Mouse (Mus musculus) lung, embryonic 14.5 days (tissue): Measurements from ENCODE around the gene Man2a1. TPM values are rescaled to one million over a fixed set of nuclear protein-coding genes. Genes with fewer than 3 reads are reported as not detected.
A peak's percentile ranks its signal among the peaks of the same experiment; 100 is the strongest.

Source experiments
- ATAC-seq: fragments of 200-750 bp; cut with Nextera tagmentation; 2 replicates; pipeline ENCODE4 v1.8.0; 2017; ENCODE audit warnings: mild to moderate bottlenecking, moderate TSS enrichment, moderate library complexity; ENCODE audit not compliant: insufficient read depth
- DNase-seq: peaks from one replicate; pipeline ENCODE4 v3.0.0-alpha.2; 2015
- H3K27ac ChIP-seq: fragments of 300-500 bp; sonication (generic); 2 replicates; pipeline ENCODE4 v1.5.1; 2014; ENCODE audit warnings: low read depth, mild to moderate bottlenecking, moderate library complexity
- H3K27me3 ChIP-seq: fragments of 300-500 bp; sonication (generic); 2 replicates; pipeline ENCODE4 v1.6.1; 2014; ENCODE audit warnings: low read length, control low read depth; ENCODE audit not compliant: insufficient read depth
- H3K36me3 ChIP-seq: fragments of 300-500 bp; sonication (generic); 2 replicates; pipeline ENCODE4 v1.6.1; 2014; ENCODE audit warnings: control low read depth; ENCODE audit not compliant: insufficient read depth
- H3K4me1 ChIP-seq: fragments of 300-500 bp; sonication (generic); 2 replicates; pipeline ENCODE4 v1.6.1; 2014; ENCODE audit warnings: antibody characterized with exemption, control low read depth; ENCODE audit not compliant: insufficient read depth
- H3K4me2 ChIP-seq: fragments of 300-500 bp; sonication (generic); 2 replicates; pipeline ENCODE4 v1.6.1; 2014; ENCODE audit warnings: mild to moderate bottlenecking
- H3K4me3 ChIP-seq: fragments of 300-500 bp; sonication (generic); 2 replicates; pipeline ENCODE4 v1.5.1; 2014; ENCODE audit warnings: low read depth, low read length
- H3K9ac ChIP-seq: fragments of 300-500 bp; sonication (generic); 2 replicates; pipeline ENCODE4 v1.6.1; 2014
- H3K9me3 ChIP-seq: fragments of 300-500 bp; sonication (generic); 2 replicates; pipeline ENCODE4 v1.6.1; 2016; ENCODE audit warnings: low read depth, low read length, control low read depth
- CTCF ChIP-seq: IDR thresholded peaks from 2 replicates; pipeline ENCODE4 v1.5.1; 2016; ENCODE audit warnings: antibody characterized with exemption, low read depth
- WGBS: fragments of 180-500 bp; shearing (Covaris S2); extraction: QIAGEN DNeasy Blood & Tissue Kit; methylation state at CpG from one replicate; pipeline ENCODE4 v1.1.7; 2014; 5-methylcytosine and 5-hydroxymethylcytosine counted together
- polyA plus RNA-seq: library from polyadenylated mRNA; unstranded; fragments of >200 nt; fragmentation: Nextera tagmentation; extraction: Ambion mirVana; gene quantifications from 2 replicates; pipeline ENCODE4 v1.2.1, GENCODE M21; 2014

Gene Man2a1
- polyA plus RNA-seq, 1 experiment from 2014 or later: 9.0 TPM

DNA sequence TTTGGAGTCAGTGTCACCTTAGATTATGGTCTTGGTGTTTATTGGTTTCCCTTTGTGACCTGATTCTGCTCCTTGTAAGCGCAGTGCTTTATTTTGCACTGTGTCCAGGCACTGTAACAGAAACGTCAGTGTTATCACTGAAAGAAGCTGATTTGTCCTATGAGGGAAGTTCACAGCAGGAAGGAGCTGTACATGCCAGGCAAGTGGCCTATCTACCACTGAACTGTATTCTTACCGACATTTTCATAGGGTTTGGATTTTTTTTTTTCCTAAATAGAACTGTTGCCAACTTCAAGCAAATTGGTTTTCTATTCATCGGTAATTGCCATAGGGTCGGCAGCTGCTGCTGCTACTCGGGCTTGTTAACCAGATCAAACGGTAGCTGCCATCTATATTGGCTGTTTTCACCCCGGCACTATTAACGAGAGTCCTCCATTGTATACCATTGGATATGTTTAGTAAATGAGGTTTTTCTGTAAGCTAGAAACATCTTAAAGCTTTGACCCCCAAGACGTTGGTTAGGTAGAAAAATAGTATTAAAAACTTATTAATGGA lies 96.8 kb downstream of the Man2a1 start:
- Histone ChIP-seq H3K4me2 (no peak overlapping the region), H3K4me3 (no peak overlapping the region), H3K9me3 (no peaks in the 10 kb centered on the region), H3K4me1 (no peaks in the 10 kb centered on the region), H3K36me3 (0 out of 2 replicates have a peak, but pooled peaks cover 5% of the 10 kb centered on the region), H3K9ac (no peak overlapping the region), H3K27ac (no peak overlapping the region), H3K27me3 (no peaks in the 10 kb centered on the region)
- 90% methylated on average over 10 of the region's 10 CpGs for WGBS
- DNase-seq: no peak
- ATAC-seq: no peak
- TF ChIP-seq CTCF: no peak

DNA sequence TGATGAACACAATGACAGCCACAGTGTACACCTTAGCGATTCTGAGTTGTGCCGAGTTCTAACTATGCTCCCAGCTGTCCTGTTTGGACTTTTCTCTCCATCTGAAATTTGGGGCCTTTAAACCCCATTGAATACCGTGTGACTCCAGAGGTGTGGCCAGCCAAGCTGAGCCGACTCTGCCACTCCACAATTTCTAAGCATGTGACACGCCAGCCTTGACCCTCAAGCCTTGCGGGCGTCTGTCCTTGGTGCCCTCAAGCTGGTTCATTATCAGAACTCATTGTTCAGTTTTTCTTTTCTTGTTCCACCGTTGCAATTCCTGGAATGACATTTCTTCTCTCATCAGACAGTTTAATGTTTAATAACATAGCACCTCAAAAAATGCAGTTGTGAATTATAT lies 98.0 kb downstream of the Man2a1 start:
- Histone ChIP-seq H3K4me3 (no peak overlapping the region), H3K9me3 (no peaks in the 10 kb centered on the region), H3K36me3 (0 out of 2 replicates have a peak, but pooled peaks cover 5% of the 10 kb centered on the region), H3K27me3 (no peaks in the 10 kb centered on the region), H3K27ac (no peak overlapping the region), H3K9ac (no peak overlapping the region), H3K4me1 (no peaks in the 10 kb centered on the region), H3K4me2 (no peak overlapping the region)
- no peak for DNase-seq
- ATAC-seq: no peak
- WGBS: 84% methylated on average over 8 of the region's 8 CpGs
- TF ChIP-seq CTCF: no peak

DNA sequence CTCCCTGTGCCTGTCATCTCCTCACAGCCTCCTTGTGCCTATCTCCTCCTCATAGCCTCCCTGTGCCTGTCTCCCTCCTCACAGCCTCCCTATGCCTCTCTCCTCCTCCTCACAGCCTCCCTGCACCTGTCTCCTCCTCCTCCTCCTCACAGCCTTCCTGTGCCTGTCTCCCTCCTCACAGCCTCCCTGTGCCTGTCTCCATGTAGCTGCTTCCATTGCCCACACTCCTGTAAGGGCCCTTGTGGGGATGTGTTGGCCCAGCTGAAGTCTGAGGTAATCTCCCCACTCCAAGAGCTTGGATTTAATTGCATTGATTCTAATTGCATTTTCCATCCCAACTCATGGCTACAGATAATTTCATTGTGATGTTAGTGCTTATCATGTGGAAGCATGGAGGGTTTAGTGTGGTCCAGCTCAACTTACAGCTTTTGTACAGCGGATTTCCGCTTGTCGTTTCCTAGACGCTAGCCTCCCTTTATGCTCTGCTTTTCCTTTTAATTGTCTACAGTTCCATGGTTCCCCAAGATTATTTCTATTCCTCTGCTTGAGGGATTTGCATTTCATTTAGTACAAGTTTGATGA lies 103.2 kb downstream of the Man2a1 start:
- no peak for DNase-seq
- no peak for TF ChIP-seq CTCF

DNA sequence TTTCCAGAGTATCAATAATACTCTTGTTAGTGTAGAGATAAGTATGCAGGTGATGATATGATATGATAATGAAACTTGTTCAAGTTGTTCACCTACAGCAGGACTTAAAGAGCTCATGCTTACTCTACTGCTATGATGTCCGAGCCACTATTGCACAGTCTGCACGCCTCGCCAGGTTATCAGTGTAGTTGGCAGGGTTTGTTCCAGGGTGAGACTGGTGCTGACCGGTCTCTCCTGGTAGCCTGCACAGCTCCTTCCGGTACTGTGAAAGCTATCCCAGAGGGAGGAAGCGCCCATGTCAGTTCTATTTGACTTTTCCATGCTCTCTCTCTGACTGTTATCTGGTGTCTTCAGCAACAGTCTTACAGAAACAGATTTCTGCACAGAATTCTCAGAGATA lies 107.0 kb downstream of the Man2a1 start:
- ATAC-seq: no peak
- Histone ChIP-seq H3K4me2 (no peak overlapping the region), H3K36me3 (peaks cover 4% of the 10 kb centered on the region; the same call in 1 of the 2 replicates), H3K27ac (no peak overlapping the region), H3K4me1 (no peaks in the 10 kb centered on the region), H3K27me3 (no peaks in the 10 kb centered on the region), H3K9ac (no peak overlapping the region), H3K9me3 (no peaks in the 10 kb centered on the region), H3K4me3 (no peak overlapping the region)
- 79% methylated on average over 6 of the region's 6 CpGs for WGBS
- no peak for TF ChIP-seq CTCF
- no peak for DNase-seq

More for the DNA sequence above, 103.2 kb downstream of the Man2a1 start:
- WGBS: 92% methylated on average over 4 of the region's 4 CpGs
- H3K27me3 ChIP-seq: no peaks in the 10 kb centered on the region
- no peaks in the 10 kb centered on the region for H3K4me1 ChIP-seq
- no peak overlapping the region for H3K9ac ChIP-seq
- no peak overlapping the region for H3K4me2 ChIP-seq
- H3K27ac ChIP-seq: no peak overlapping the region
- no peaks in the 10 kb centered on the region for H3K9me3 ChIP-seq
- no peak overlapping the region for H3K4me3 ChIP-seq
- H3K36me3 ChIP-seq: no peaks in the 10 kb centered on the region
- no peak for ATAC-seq

DNA sequence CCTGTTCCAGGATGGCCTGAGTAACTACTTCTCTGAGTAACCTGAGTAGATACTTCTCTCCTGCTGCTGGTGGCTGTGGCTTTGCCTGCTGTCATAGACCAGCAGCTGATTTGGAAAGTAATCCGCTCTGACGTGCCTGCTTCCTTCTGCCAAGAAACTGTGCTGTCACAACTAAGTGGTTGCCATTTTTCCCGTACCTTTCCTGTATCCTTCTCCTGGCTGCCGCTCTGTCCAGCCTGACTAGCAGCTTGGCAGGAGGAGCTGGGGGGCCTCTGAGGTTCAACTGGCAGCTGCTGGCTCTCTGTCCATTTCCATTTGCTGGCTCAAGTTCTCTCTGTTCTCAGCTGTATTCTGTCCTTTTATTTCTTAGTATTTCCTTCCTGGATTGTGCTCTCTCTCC lies 115.8 kb downstream of the Man2a1 start:
- 66% methylated on average over 4 of the region's 4 CpGs for WGBS
- DNase-seq (peak; percentile 30), ATAC-seq (no peak; the same call in 1 of the 2 replicates)
- no peaks in the 10 kb centered on the region for H3K4me1 ChIP-seq
- no peak overlapping the region for H3K4me2 ChIP-seq
- H3K9me3 ChIP-seq: no peaks in the 10 kb centered on the region
- H3K36me3 ChIP-seq: peaks cover 25% of the 10 kb centered on the region; the same call in 1 of the 2 replicates
- no peaks in the 10 kb centered on the region for H3K27me3 ChIP-seq
- no peak for TF ChIP-seq CTCF
- H3K4me3 ChIP-seq: no peak overlapping the region
- H3K9ac ChIP-seq: no peak overlapping the region
- no peak overlapping the region for H3K27ac ChIP-seq

DNA sequence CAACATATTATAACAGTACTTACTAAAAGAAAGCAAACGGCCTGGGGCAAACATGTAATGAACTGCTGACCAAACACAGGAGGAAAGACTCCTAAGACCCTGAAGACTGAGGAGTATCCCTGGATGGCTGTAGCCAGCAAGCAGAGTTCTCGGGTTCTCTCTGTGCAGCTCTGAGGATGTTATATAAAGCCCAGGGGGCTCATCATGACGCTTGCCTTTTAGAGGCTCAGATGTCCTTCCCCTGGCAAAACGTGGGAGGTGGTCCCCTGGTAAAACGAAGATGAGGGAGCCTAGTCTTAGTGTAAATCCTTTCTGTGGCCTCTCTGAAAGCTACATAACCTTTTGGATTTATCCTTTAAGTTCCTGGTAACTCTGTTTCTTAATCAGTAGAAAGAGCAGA lies 119.2 kb downstream of the Man2a1 start:
- no peak for TF ChIP-seq CTCF
- no peak overlapping the region for H3K4me2 ChIP-seq
- H3K36me3 ChIP-seq: peaks cover 10% of the 10 kb centered on the region; the same call in 1 of the 2 replicates
- no peak overlapping the region for H3K4me3 ChIP-seq
- no peak overlapping the region for H3K9ac ChIP-seq
- no peak for DNase-seq
- ATAC-seq: no peak
- no peak overlapping the region for H3K27ac ChIP-seq
- H3K27me3 ChIP-seq: no peaks in the 10 kb centered on the region
- no peaks in the 10 kb centered on the region for H3K4me1 ChIP-seq
- H3K9me3 ChIP-seq: no peaks in the 10 kb centered on the region
- WGBS: 67% methylated on average over 5 of the region's 5 CpGs

DNA sequence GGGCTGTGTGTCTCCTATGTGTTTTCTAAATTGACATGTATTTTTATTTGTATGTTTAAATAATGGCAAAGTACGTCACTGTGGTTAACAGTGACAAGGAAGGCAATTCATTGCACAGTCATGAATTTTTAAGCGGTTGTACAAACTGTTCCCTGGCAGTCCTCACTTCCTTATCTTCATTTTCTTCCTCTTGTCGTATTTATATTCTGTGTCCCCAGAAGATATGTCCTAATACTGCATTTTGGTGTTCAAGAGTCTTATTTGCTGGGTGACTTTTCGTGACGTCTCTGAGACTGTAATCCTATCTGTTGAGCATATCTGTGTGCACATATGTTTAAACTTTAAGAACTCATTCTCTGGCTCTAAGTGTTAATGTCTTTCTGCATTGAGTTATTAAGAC lies 120.6 kb downstream of the Man2a1 start:
- Histone ChIP-seq H3K4me1 (no peaks in the 10 kb centered on the region), H3K9ac (no peak overlapping the region), H3K36me3 (peaks cover 15% of the 10 kb centered on the region; the same call in 1 of the 2 replicates), H3K27me3 (no peaks in the 10 kb centered on the region), H3K27ac (no peak overlapping the region), H3K4me3 (no peak overlapping the region), H3K9me3 (no peaks in the 10 kb centered on the region), H3K4me2 (no peak overlapping the region)
- no peak for TF ChIP-seq CTCF
- DNase-seq (no peak), ATAC-seq (no peak)
- 53% methylated on average over 5 of the region's 5 CpGs for WGBS
